Mouse (Mus musculus): ENCODE results near the gene Usp30.
A peak's percentile ranks its signal among the peaks of the same experiment; 100 is the strongest.

The Usp30 gene

DNA sequence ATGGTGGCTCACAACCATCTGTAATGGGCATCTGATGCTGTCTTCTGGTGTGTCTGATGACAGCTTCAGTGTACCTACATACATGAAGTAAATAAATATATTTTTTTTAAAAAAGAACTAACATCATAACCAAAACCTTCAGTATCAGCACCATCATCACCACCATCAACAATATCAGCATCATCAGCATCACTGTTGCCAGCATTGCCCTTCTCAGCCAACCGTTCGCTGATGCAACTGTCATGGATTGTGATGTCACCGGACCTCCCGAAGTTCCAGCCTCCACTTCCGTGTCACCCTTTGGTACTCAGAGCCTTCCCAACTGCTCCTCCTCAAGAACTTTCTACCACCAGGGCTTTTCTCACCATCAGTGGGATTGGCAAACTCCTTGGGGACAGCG lies at the start of gene Usp30:
Gene Usp30 (plus strand): TSS at position 301 of the 400 bp plus-strand sequence.
- no peak for DNase-seq

- no peak for DNase-seq
Observed at GRCm38 (mm10) chr5:114024390-114024789, 40.9 kb upstream of the Usp30 start.

GRCm38 (mm10) chr5:114024885-114025284 lies 40.4 kb upstream of the Usp30 start:
- peak in 1 of 2 experiments; percentile 44 for DNase-seq

- DNase-seq: peak in 1 of 2 experiments; percentile 48
Observed at GRCm38 (mm10) chr5:114027217-114027944, 37.9 kb upstream of the Usp30 start.

- peak; percentile 92 for DNase-seq
Observed at GRCm38 (mm10) chr5:114028111-114028510, 37.1 kb upstream of the Usp30 start.

DNA sequence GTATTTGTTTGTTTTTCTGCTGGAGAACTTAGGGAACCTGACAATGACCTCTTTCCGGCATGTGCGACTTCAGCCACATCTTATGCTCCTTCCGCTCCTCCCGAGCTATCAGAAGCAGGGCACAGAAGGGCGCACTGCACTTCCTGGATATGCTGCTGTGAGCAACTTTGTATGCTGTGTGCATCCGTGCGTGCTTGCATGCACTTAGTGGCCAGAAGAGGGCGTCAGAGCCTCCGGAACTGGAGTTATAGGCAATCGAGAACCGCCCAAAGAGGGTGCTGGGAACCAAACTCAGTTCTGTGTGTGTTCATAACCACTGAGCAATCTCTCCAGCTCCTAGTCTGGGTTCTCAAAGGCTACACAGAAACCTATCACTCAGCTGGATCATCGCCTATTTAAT lies 34.6 kb upstream of the Usp30 start:
- DNase-seq: no peak

GRCm38 (mm10) chr5:114032161-114032763 lies 33.0 kb upstream of the Usp30 start:
- peak in 1 of 2 experiments; percentile 33 for DNase-seq

DNA sequence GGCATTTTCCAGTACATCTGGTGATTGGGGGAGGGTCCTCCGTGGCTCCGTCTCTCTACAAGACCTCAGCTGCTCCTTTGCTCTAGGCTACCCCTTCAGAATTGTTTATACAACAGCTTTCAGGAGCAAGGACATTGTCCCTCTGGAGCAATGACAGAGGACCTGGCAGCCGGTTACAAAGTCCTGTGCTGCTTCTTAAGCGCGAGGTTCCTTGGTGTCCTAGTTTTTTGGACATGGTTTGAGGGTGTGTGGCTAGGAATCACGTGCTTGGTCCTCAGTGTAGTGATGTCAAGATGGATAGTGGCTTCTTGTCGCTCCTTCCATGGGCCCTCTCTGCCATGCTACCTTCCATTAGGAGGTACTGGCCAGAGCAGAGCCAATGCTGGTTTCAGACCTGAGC lies 30.9 kb upstream of the Usp30 start:
- peak; percentile 24 to 54 for DNase-seq

DNA sequence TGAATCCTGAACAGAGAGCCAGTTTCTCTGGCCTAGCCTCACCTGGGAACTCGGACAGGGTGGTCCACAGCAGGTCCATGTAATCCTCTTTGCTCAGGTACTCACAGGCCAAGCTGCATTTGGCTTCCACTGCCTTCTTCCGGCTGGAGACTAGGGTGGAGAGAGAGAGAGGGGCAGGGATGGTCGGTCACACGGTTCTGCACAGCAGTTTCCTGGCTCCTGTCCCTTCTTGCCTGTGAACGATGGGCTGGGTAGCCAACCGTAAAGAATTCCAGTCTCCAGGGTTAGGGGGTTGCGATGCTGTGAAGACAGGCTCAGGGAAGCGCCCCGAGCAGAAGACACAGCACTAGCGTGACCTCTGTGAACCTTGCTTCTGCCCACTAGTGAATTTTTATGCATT lies 30.1 kb upstream of the Usp30 start:
- DNase-seq: peak; percentile 72 to 79

DNA sequence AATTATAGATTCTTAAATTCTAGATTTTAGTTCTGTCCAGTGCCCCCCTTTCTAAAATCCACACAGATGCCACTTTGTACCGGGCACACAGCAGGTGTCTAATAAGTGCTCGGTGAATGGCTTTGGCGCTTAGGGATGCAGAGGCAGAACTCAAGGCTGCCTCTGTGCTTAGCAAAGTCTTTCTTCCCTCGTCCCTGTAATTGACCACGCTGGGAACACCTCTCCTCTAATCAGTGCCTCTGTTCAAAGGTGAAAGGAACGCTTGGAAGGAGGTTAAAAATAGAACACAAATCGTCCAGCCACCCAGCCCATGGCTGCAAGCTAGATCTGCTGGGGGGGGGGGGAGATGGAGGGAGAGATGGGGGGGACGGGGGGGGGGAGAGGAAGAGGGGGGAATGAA lies 24.8 kb upstream of the Usp30 start:
- peak in 1 of 2 experiments; percentile 37 for DNase-seq

- no peak for DNase-seq
Observed at GRCm38 (mm10) chr5:114040911-114041310, 24.4 kb upstream of the Usp30 start.

DNA sequence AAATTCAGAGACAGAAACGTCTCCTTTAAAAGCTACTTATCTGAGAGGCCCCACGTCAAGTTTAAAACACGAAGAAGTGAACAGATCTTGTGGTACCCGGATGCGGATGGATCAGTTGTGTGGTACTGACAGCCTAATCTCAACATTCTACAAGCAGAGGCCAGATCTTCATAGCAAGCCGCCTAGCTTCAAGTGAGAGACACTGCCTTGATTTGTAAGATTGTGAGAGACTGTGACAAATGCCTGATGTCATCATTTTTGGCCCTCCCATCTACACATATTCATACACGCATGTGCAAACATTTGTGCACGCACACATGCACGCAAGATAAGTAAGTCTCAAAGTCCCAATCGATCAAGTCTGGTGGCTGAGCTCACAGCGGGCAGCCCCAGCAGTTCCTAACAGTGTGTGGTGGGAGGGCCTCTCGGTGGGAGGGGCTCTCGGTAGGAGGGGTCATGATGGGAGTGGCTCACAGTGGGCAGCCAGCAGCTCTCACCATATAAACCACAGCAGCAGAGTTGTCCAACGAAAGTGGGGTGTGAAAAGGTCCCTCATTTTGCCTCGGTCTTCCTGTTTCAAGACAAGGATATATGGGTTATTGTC lies 23.8 kb upstream of the Usp30 start:
- peak; percentile 48 to 68 for DNase-seq

GRCm38 (mm10) chr5:114043800-114044199 lies 21.5 kb upstream of the Usp30 start:
- DNase-seq: no peak

DNA sequence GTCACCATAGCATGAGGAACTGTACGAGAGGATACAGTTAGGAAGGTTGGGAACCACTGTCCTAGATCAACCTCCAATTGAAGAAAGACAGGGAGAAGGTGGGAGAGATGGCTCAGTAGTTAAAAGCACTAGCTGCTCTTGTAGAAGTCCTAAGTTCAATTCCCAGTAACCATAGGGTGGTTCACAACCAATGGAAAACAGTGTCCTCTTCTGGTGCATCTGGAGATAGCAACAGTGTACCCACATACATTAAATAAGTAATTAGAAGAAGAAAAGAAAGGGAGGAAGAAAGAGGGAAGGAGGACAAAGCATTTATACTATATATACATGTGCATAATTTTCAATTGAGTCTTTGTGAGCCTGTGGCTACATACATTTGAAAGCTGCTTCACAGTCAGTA lies 20.1 kb upstream of the Usp30 start:
- peak; percentile 47 to 53 for DNase-seq

GRCm38 (mm10) chr5:114046151-114046550 lies 19.1 kb upstream of the Usp30 start:
- DNase-seq: no peak

- DNase-seq: no peak
Observed at GRCm38 (mm10) chr5:114046604-114047003, 18.7 kb upstream of the Usp30 start.

GRCm38 (mm10) chr5:114047182-114047581 lies 18.1 kb upstream of the Usp30 start:
- DNase-seq: no peak

GRCm38 (mm10) chr5:114048731-114049308 lies 16.4 kb upstream of the Usp30 start:
- no peak for DNase-seq

- peak; percentile 85 to 92 for DNase-seq
Observed at GRCm38 (mm10) chr5:114052246-114052761, 13.0 kb upstream of the Usp30 start.

DNA sequence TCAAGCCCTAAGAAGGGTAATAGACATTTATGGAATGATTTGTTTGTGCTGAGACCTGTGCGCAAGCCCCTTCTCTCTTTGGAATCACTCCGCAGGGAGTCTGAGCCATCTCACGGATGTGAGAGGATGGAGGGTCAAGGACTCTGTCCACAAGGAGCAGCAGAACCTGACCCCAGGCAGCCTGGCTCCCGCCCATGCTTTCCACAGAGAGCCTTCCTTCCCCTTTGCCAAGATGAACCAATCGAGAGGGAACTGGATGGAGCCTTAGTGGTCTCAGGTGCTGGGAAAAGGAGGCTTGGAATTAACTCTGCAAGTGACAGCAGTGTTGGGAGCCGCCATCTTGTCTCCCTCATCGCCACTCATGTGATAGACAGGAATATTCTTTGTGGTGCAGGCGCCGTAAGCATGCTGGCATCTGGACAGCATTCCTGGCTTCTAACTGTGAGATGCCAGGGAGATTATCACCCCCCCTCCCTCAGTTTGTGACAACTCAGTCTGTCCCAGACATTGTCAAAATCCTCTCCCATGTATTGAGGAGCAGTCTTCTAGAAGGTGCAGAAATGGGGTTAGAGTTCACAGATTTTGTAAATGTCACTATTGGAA lies 8.0 kb upstream of the Usp30 start:
- no peak for DNase-seq

DNA sequence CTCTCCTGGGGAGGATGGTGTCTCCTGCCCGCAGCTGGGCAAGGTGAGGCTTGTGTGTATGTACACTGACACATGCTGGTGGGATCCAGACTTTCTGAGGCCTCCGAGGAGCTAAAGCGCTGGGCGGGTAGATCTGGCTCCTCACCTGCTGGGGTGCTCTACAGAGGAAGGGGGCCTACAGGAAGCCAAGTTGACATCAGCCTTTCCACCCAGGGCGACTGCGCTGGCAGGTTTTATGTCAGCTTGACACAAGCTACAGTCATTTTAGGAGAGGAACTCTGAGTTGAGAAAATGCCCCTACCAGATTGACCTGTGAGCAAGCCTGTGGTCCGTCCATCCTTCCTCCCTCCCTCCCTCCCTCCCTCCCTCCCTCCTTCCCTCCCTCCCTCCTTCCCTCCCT lies 3.6 kb upstream of the Usp30 start:
- no peak for DNase-seq

DNA sequence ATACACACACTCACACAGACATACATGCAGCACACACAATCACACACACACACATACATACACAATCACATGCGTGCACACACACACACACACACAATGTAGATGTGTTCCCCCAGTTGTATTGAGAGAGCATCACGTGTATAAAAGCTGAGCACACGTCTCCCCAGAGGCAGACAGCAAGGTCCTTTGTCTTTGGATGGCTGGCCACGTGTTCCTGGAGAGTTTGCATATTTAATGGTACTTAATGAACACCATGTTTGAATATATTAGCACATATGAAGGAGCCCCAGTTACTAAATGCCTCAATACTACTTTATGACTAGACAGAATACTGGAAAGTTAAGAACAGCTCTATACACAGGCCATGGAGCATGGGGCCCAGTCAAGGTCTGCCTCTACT lies 1.3 kb upstream of the Usp30 start:
- no peak for DNase-seq

GRCm38 (mm10) chr5:114066601-114067000 lies 1.3 kb downstream of the Usp30 start:
- DNase-seq: no peak

Measured in kidney, postnatal 36 days (tissue).